Mouse (Mus musculus): ENCODE measurements around the gene Slit3. TPM values are rescaled to one million over a fixed set of nuclear protein-coding genes. Genes with fewer than 3 reads are reported as not detected.

Gene Slit3
- polyA plus RNA-seq, 1 experiment from 2014 or later: 7.4 TPM

GRCm38 (mm10) chr11:35662945-35663344 lies 541.9 kb downstream of the Slit3 start:
- Histone ChIP-seq H3K36me3 (ENCODE audit: control insufficient read depth, insufficient read depth, low read length) (no peaks in the 10 kb centered on the region), H3K9ac (ENCODE audit: low read length) (no peak overlapping the region), H3K4me2 (ENCODE audit: low read depth, low read length, severe bottlenecking) (no peak overlapping the region), H3K4me3 (ENCODE audit: low read depth, low read length) (no peak overlapping the region), H3K9me3 (ENCODE audit: control insufficient read depth, low read length) (no peaks in the 10 kb centered on the region), H3K27ac (ENCODE audit: low read depth, low read length) (no peak overlapping the region), H3K27me3 (ENCODE audit: control insufficient read depth, insufficient read depth, low read length) (peaks cover 42% of the 10 kb centered on the region), H3K4me1 (replicated peaks; ENCODE audit: control insufficient read depth, insufficient read depth, low read length) (peaks cover 2% of the 10 kb centered on the region; the same call in 1 of the 2 replicates)
- no peak for ATAC-seq (replicated peaks; ENCODE audit: low FRiP score)
- DNase-seq (ENCODE audit: low spot score): no peak
- 89% methylated on average over 3 of the region's 3 CpGs for WGBS

- Histone ChIP-seq H3K27me3 (ENCODE audit: control insufficient read depth, insufficient read depth, low read length) (peaks cover 46% of the 10 kb centered on the region), H3K4me3 (ENCODE audit: low read depth, low read length) (no peak overlapping the region)
- no peak for ATAC-seq (replicated peaks; ENCODE audit: low FRiP score)
These were observed 542.6 kb downstream of the Slit3 start for GRCm38 (mm10) chr11:35663661-35664060.

GRCm38 (mm10) chr11:35664991-35665390 lies 544.0 kb downstream of the Slit3 start:
- Histone ChIP-seq H3K4me3 (ENCODE audit: low read depth, low read length) (no peak overlapping the region), H3K36me3 (ENCODE audit: control insufficient read depth, insufficient read depth, low read length) (no peaks in the 10 kb centered on the region), H3K9ac (ENCODE audit: low read length) (no peak overlapping the region), H3K27ac (ENCODE audit: low read depth, low read length) (no peak overlapping the region), H3K9me3 (ENCODE audit: control insufficient read depth, low read length) (no peaks in the 10 kb centered on the region), H3K27me3 (ENCODE audit: control insufficient read depth, insufficient read depth, low read length) (peaks cover 46% of the 10 kb centered on the region), H3K4me2 (ENCODE audit: low read depth, low read length, severe bottlenecking) (no peak overlapping the region), H3K4me1 (replicated peaks; ENCODE audit: control insufficient read depth, insufficient read depth, low read length) (peaks cover 2% of the 10 kb centered on the region; the same call in 1 of the 2 replicates)
- WGBS: 46% methylated on average over 5 of the region's 5 CpGs
- peak; percentile 63 for DNase-seq (ENCODE audit: low spot score)
- ATAC-seq (replicated peaks; ENCODE audit: low FRiP score): peak; percentile 59

More at GRCm38 (mm10) chr11:35663661-35664060, 542.6 kb downstream of the Slit3 start:
- Histone ChIP-seq H3K9ac (ENCODE audit: low read length) (no peak overlapping the region), H3K9me3 (ENCODE audit: control insufficient read depth, low read length) (no peaks in the 10 kb centered on the region), H3K36me3 (ENCODE audit: control insufficient read depth, insufficient read depth, low read length) (no peaks in the 10 kb centered on the region), H3K4me1 (replicated peaks; ENCODE audit: control insufficient read depth, insufficient read depth, low read length) (peaks cover 2% of the 10 kb centered on the region; the same call in 1 of the 2 replicates), H3K27ac (ENCODE audit: low read depth, low read length) (no peak overlapping the region), H3K4me2 (ENCODE audit: low read depth, low read length, severe bottlenecking) (no peak overlapping the region)
- WGBS: 34% methylated on average over 8 of the region's 8 CpGs
- no peak for DNase-seq (ENCODE audit: low spot score)

DNA sequence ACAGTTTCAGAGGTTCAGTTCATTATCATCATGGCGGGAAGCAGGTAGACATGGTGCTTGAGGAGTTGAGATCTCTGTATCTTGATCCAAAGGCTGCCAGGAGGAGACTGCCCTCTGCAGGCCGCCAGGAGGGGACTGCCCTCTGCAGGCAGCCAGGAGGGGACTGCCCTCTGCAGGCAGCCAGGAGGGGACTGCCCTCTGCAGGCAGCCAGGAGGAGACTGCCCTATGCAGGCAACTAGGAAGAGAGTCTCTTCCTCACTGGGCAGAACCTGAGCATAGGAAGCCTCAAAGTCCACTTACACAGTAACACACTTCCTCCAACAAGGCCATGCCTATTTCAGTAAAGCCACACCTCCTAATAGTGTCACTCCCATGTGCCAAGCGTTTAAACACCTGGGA lies 546.4 kb downstream of the Slit3 start:
- no peak overlapping the region for H3K9ac ChIP-seq (ENCODE audit: low read length)
- ATAC-seq (replicated peaks; ENCODE audit: low FRiP score) (no peak), DNase-seq (ENCODE audit: low spot score) (no peak)
- no peak overlapping the region for H3K4me2 ChIP-seq (ENCODE audit: low read depth, low read length, severe bottlenecking)
- peaks cover 44% of the 10 kb centered on the region for H3K27me3 ChIP-seq (ENCODE audit: control insufficient read depth, insufficient read depth, low read length)
- no peak overlapping the region for H3K27ac ChIP-seq (ENCODE audit: low read depth, low read length)
- 46% methylated on average over 3 of the region's 3 CpGs for WGBS
- peaks cover 2% of the 10 kb centered on the region; the same call in 1 of the 2 replicates for H3K4me1 ChIP-seq (replicated peaks; ENCODE audit: control insufficient read depth, insufficient read depth, low read length)
- no peaks in the 10 kb centered on the region for H3K36me3 ChIP-seq (ENCODE audit: control insufficient read depth, insufficient read depth, low read length)
- H3K4me3 ChIP-seq (ENCODE audit: low read depth, low read length): no peak overlapping the region
- no peaks in the 10 kb centered on the region for H3K9me3 ChIP-seq (ENCODE audit: control insufficient read depth, low read length)

GRCm38 (mm10) chr11:35668138-35668537 lies 547.1 kb downstream of the Slit3 start:
- Histone ChIP-seq H3K27ac (ENCODE audit: low read depth, low read length) (no peak overlapping the region), H3K9me3 (ENCODE audit: control insufficient read depth, low read length) (no peaks in the 10 kb centered on the region), H3K9ac (ENCODE audit: low read length) (no peak overlapping the region), H3K4me3 (ENCODE audit: low read depth, low read length) (no peak overlapping the region), H3K4me1 (replicated peaks; ENCODE audit: control insufficient read depth, insufficient read depth, low read length) (peaks cover 2% of the 10 kb centered on the region; the same call in 1 of the 2 replicates), H3K4me2 (ENCODE audit: low read depth, low read length, severe bottlenecking) (no peak overlapping the region), H3K27me3 (ENCODE audit: control insufficient read depth, insufficient read depth, low read length) (peaks cover 38% of the 10 kb centered on the region), H3K36me3 (ENCODE audit: control insufficient read depth, insufficient read depth, low read length) (no peaks in the 10 kb centered on the region)
- WGBS: 58% methylated on average over 3 of the region's 3 CpGs
- DNase-seq (ENCODE audit: low spot score) (no peak), ATAC-seq (replicated peaks; ENCODE audit: low FRiP score) (no peak)

DNA sequence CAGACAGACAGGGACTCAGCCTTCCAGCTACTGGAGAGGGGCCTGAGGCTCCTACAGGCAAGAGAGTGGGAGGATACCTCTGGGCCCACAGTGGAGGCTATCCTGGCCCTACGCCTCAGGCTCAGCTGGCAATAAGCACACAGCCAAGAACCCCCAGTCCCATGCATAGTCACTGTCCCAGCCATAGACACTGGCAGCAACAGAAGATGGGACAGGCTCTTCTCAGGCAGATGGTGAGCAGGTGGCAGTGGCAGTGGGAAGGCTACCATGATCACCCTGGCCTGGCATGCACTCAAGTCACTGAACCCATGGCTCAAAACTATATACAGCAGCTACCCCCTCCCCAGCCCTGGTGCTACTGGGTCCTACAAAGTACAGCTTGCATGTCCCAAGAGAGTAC lies 547.7 kb downstream of the Slit3 start:
- H3K27me3 ChIP-seq (ENCODE audit: control insufficient read depth, insufficient read depth, low read length): peaks cover 34% of the 10 kb centered on the region
- 70% methylated on average over 1 of the region's 1 CpGs for WGBS
- DNase-seq (ENCODE audit: low spot score) (no peak), ATAC-seq (replicated peaks; ENCODE audit: low FRiP score) (no peak)
- H3K36me3 ChIP-seq (ENCODE audit: control insufficient read depth, insufficient read depth, low read length): no peaks in the 10 kb centered on the region
- H3K9me3 ChIP-seq (ENCODE audit: control insufficient read depth, low read length): no peaks in the 10 kb centered on the region
- no peak overlapping the region for H3K9ac ChIP-seq (ENCODE audit: low read length)
- H3K4me1 ChIP-seq (replicated peaks; ENCODE audit: control insufficient read depth, insufficient read depth, low read length): peaks cover 2% of the 10 kb centered on the region; the same call in 1 of the 2 replicates
- no peak overlapping the region for H3K4me2 ChIP-seq (ENCODE audit: low read depth, low read length, severe bottlenecking)
- no peak overlapping the region for H3K27ac ChIP-seq (ENCODE audit: low read depth, low read length)
- H3K4me3 ChIP-seq (ENCODE audit: low read depth, low read length): no peak overlapping the region

DNA sequence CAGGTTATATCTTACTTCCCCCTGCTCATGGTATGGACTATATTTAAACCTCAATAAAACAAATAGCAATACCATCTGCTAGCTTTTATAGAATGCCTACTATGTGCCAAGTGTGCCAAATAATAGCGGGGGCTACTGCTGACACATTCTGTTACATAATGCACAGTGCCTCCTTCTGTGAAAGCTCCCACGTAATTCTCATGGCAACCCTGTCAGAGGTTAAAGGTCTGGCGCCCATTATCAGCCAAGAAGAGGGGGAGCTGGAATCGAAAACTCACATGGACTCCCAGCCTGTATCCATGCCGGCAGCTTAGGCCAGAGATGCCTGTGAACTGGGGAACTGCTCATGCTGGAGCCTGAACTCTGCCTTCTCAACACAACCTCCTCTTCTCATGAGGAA lies 548.5 kb downstream of the Slit3 start:
- 84% methylated on average over 5 of the region's 5 CpGs for WGBS
- no peaks in the 10 kb centered on the region for H3K4me1 ChIP-seq (replicated peaks; ENCODE audit: control insufficient read depth, insufficient read depth, low read length)
- H3K9ac ChIP-seq (ENCODE audit: low read length): no peak overlapping the region
- H3K27ac ChIP-seq (ENCODE audit: low read depth, low read length): no peak overlapping the region
- no peak overlapping the region for H3K4me2 ChIP-seq (ENCODE audit: low read depth, low read length, severe bottlenecking)
- no peak overlapping the region for H3K4me3 ChIP-seq (ENCODE audit: low read depth, low read length)
- no peaks in the 10 kb centered on the region for H3K36me3 ChIP-seq (ENCODE audit: control insufficient read depth, insufficient read depth, low read length)
- ATAC-seq (replicated peaks; ENCODE audit: low FRiP score) (no peak), DNase-seq (ENCODE audit: low spot score) (no peak)
- H3K27me3 ChIP-seq (ENCODE audit: control insufficient read depth, insufficient read depth, low read length): peaks cover 27% of the 10 kb centered on the region
- H3K9me3 ChIP-seq (ENCODE audit: control insufficient read depth, low read length): no peaks in the 10 kb centered on the region

DNA sequence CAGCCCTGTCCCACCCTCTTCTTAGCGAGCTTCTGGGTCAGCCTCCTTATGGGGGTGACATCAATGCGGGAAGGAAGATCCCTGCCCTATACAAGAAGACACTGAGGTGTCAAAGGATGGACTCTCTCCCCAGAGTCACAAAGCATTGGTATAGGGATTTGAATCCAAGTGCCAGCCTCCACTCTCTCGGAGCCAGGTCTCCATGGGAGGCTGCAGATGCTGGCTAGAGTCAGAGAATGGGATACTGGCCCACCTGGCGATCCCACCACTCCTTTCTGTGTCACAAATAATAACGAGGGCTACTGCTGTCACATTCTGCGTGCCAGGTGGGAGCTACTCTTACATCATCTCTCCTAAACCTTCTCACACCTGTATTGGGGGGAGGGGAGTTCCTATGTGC lies 549.2 kb downstream of the Slit3 start:
- H3K4me1 ChIP-seq (replicated peaks; ENCODE audit: control insufficient read depth, insufficient read depth, low read length): no peaks in the 10 kb centered on the region
- H3K27me3 ChIP-seq (ENCODE audit: control insufficient read depth, insufficient read depth, low read length): peaks cover 20% of the 10 kb centered on the region
- no peak overlapping the region for H3K9ac ChIP-seq (ENCODE audit: low read length)
- no peaks in the 10 kb centered on the region for H3K9me3 ChIP-seq (ENCODE audit: control insufficient read depth, low read length)
- WGBS: 80% methylated on average over 6 of the region's 6 CpGs
- no peak overlapping the region for H3K4me3 ChIP-seq (ENCODE audit: low read depth, low read length)
- no peak overlapping the region for H3K4me2 ChIP-seq (ENCODE audit: low read depth, low read length, severe bottlenecking)
- DNase-seq (ENCODE audit: low spot score) (no peak), ATAC-seq (replicated peaks; ENCODE audit: low FRiP score) (no peak)
- no peak overlapping the region for H3K27ac ChIP-seq (ENCODE audit: low read depth, low read length)
- H3K36me3 ChIP-seq (ENCODE audit: control insufficient read depth, insufficient read depth, low read length): no peaks in the 10 kb centered on the region

DNA sequence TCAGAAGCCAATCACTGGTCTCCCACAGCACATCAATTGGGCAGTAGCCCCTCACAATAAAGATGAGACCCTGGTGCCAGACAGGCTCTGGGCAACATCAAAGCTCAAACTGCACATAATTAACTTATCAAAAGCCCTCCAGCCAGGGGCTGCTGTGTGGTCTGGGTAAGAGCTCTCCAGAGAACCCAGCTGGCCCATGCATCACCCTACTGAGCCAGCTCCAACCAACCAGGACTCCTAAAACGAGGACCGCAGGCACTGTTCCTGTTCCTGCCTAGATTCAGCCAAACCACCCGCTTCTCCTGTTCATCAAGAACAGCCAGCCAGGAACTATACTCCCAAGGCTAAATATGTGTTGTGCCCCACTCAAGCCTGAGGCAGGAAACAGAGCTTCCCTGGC lies 549.7 kb downstream of the Slit3 start:
- no peaks in the 10 kb centered on the region for H3K36me3 ChIP-seq (ENCODE audit: control insufficient read depth, insufficient read depth, low read length)
- H3K9ac ChIP-seq (ENCODE audit: low read length): no peak overlapping the region
- ATAC-seq (replicated peaks; ENCODE audit: low FRiP score) (no peak), DNase-seq (ENCODE audit: low spot score) (no peak)
- no peaks in the 10 kb centered on the region for H3K4me1 ChIP-seq (replicated peaks; ENCODE audit: control insufficient read depth, insufficient read depth, low read length)
- H3K27ac ChIP-seq (ENCODE audit: low read depth, low read length): no peak overlapping the region
- no peak overlapping the region for H3K4me3 ChIP-seq (ENCODE audit: low read depth, low read length)
- no peak overlapping the region for H3K4me2 ChIP-seq (ENCODE audit: low read depth, low read length, severe bottlenecking)
- H3K27me3 ChIP-seq (ENCODE audit: control insufficient read depth, insufficient read depth, low read length): peaks cover 14% of the 10 kb centered on the region
- H3K9me3 ChIP-seq (ENCODE audit: control insufficient read depth, low read length): no peaks in the 10 kb centered on the region
- 77% methylated on average over 3 of the region's 3 CpGs for WGBS
